Mouse (Mus musculus) A20 (cell line): ENCODE measurements around the gene Lingo4.
A peak's percentile ranks its signal among the peaks of the same experiment; 100 is the strongest.

ENCODE experiments used
- DNase-seq: peaks from one replicate; pipeline ENCODE4 v3.0.0-alpha.2; 2011; ENCODE audit warnings: low read depth, low spot score

The Lingo4 gene

GRCm38 (mm10) chr3:94387391-94387790 is 10.9 kb upstream of the Lingo4 start:
- no peak for DNase-seq

GRCm38 (mm10) chr3:94388047-94388446 is 10.3 kb upstream of the Lingo4 start:
- DNase-seq: no peak

GRCm38 (mm10) chr3:94389420-94389819 is 8.9 kb upstream of the Lingo4 start:
- DNase-seq: no peak

- no peak for DNase-seq
Observed at GRCm38 (mm10) chr3:94391001-94391400, 7.3 kb upstream of the Lingo4 start.

GRCm38 (mm10) chr3:94392128-94392527 is 6.2 kb upstream of the Lingo4 start:
- no peak for DNase-seq

- no peak for DNase-seq
Observed at GRCm38 (mm10) chr3:94393049-94393448, 5.3 kb upstream of the Lingo4 start.

GRCm38 (mm10) chr3:94396336-94396735 is 2.0 kb upstream of the Lingo4 start:
- no peak for DNase-seq

GRCm38 (mm10) chr3:94396851-94397250 is 1.5 kb upstream of the Lingo4 start:
- no peak for DNase-seq

GRCm38 (mm10) chr3:94398943-94399481 is 695 bp downstream of the Lingo4 start:
- DNase-seq: no peak

GRCm38 (mm10) chr3:94399663-94400310 is 1.5 kb downstream of the Lingo4 start:
- no peak for DNase-seq

- DNase-seq: no peak
Observed at GRCm38 (mm10) chr3:94402451-94402850, 4.1 kb downstream of the Lingo4 start.

GRCm38 (mm10) chr3:94404366-94405054 is 6.2 kb downstream of the Lingo4 start:
- DNase-seq: no peak

- no peak for DNase-seq
Observed at GRCm38 (mm10) chr3:94405561-94405960, 7.2 kb downstream of the Lingo4 start.

GRCm38 (mm10) chr3:94412530-94412929 is 14.2 kb downstream of the Lingo4 start:
- DNase-seq: no peak

GRCm38 (mm10) chr3:94413031-94413679 is 14.8 kb downstream of the Lingo4 start, which contains the start of gene Tdrkh:
Gene Tdrkh, plus strand, starts transcription at chr3:94413273.
- DNase-seq: no peak

GRCm38 (mm10) chr3:94430980-94431379 is 32.7 kb downstream of the Lingo4 start:
- no peak for DNase-seq

GRCm38 (mm10) chr3:94434305-94434704 is 36.0 kb downstream of the Lingo4 start:
- DNase-seq: no peak

GRCm38 (mm10) chr3:94436420-94436819 is 38.1 kb downstream of the Lingo4 start:
- DNase-seq: no peak

- DNase-seq: peak; percentile 38
Observed at GRCm38 (mm10) chr3:94441182-94441581, 42.9 kb downstream of the Lingo4 start.

GRCm38 (mm10) chr3:94442951-94443596 is 44.8 kb downstream of the Lingo4 start, which contains the start of gene Mrpl9:
Gene Mrpl9, plus strand, starts transcription at chr3:94443318.
- DNase-seq: peak; percentile 95

GRCm38 (mm10) chr3:94443597-94443964 is 45.3 kb downstream of the Lingo4 start, which contains the start of gene Oaz3:
Gene Oaz3, minus strand, starts transcription at chr3:94443915.
- DNase-seq: no peak

- DNase-seq: no peak
Observed at GRCm38 (mm10) chr3:94449377-94449776, 51.1 kb downstream of the Lingo4 start.
